Mouse (Mus musculus) testis, adult 2 months (tissue): Measurements from ENCODE around the gene Slamf6. TPM values are rescaled to one million over a fixed set of nuclear protein-coding genes. Genes with fewer than 3 reads are reported as not detected.

Source experiments
- H3K27ac ChIP-seq: fragments of 200-500 bp; 2 replicates; pipeline ENCODE4 v1.5.1; 2012; ENCODE audit warnings: low read depth, low read length; ENCODE audit not compliant: control insufficient read depth, insufficient read depth
- H3K27me3 ChIP-seq: fragments of 200-500 bp; 2 replicates; pipeline ENCODE4 v1.6.1; 2012; ENCODE audit warnings: mild to moderate bottlenecking, low read length, moderate library complexity; ENCODE audit not compliant: control insufficient read depth, insufficient read depth
- H3K36me3 ChIP-seq: fragments of 200-500 bp; 2 replicates; pipeline ENCODE4 v1.6.1; 2012; ENCODE audit warnings: mild to moderate bottlenecking, low read length; ENCODE audit not compliant: control insufficient read depth, insufficient read depth
- H3K4me1 ChIP-seq: fragments of 200-500 bp; 2 replicates; pipeline ENCODE4 v1.6.1; 2012; ENCODE audit warnings: low read length; ENCODE audit not compliant: control insufficient read depth, insufficient read depth
- H3K4me3 ChIP-seq: fragments of 200-500 bp; 2 replicates; pipeline ENCODE4 v1.5.1; 2012; ENCODE audit warnings: low read depth, mild to moderate bottlenecking, low read length, moderate library complexity, mixed read lengths; ENCODE audit not compliant: control insufficient read depth
- CTCF ChIP-seq: fragments of 200-500 bp; IDR thresholded peaks from 2 replicates; pipeline ENCODE4 v1.5.1; 2012; ENCODE audit warnings: low read depth, mild to moderate bottlenecking, inconsistent platforms, low read length, moderate library complexity; ENCODE audit not compliant: control insufficient read depth, insufficient read depth, insufficient replicate concordance
- POLR2A ChIP-seq: fragments of 200-500 bp; IDR thresholded peaks from 2 replicates; pipeline ENCODE4 v1.6.1; 2012; ENCODE audit warnings: low read depth, mild to moderate bottlenecking, inconsistent platforms, low read length, moderate library complexity; ENCODE audit not compliant: control insufficient read depth
- polyA plus RNA-seq: library from polyadenylated mRNA; depleted of rRNA; stranded (reverse); fragments of >200 nt; gene quantifications from 2 replicates; pipeline ENCODE4 v1.2.3, GENCODE M21; 2012

The Slamf6 gene
- polyA plus RNA-seq, 1 experiment, result not detected

DNA sequence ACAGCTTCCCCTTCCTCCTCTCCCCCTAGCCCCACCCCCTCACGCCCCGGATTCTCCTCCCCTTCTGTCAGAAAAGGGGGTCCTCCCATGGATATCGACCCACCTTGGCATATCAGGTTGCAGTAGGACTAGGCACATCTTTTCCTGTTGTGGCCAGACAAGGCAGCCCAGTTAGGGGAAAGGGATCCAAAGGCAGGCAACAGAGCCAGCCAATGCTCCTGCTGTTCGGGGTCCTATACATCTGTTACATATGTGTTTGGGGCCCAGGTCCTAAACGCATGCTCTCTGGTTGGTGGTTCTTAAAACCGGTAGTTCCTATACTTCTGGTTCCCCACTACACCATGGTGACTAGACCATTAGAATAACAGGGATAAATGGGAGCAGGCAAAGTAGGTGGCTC is 23.3 kb downstream of the Slamf6 start:
- no peak for TF ChIP-seq POLR2A
- TF ChIP-seq CTCF, result no peak
- no peak overlapping the region for H3K27ac ChIP-seq
- no peaks in the 10 kb centered on the region for H3K36me3 ChIP-seq
- H3K27me3 ChIP-seq, result no peaks in the 10 kb centered on the region
- no peak overlapping the region for H3K4me3 ChIP-seq
- H3K4me1 ChIP-seq, result peaks cover 3% of the 10 kb centered on the region; the same call in 1 of the 2 replicates

DNA sequence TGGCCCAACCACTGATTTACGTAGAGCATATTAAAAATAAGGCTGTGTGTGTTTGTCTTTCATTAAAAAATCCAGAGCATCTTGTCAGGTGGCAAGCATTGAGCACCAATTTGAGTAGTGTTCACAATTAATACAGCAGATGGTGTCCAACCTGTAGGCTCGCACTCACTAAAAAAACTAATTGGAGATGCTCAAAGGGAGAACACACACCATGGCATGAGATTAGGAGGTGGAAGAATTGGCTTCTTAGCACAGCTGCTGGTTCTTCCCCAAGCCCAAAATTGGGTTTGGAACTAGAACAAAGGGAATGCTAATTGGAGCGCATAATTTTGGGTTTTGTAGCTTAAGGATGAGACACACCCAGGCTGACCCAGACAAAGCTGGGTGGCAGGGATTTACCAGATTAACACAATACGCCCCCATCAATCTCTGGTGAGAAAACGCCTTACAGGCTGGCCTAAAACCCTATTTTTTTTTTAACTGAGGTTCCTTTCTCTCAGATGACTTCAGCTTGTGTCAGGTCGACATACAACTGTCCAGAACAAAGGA is 29.2 kb downstream of the Slamf6 start:
- TF ChIP-seq POLR2A (no peak), CTCF (no peak)
- H3K4me1 ChIP-seq, result no peaks in the 10 kb centered on the region
- no peaks in the 10 kb centered on the region for H3K36me3 ChIP-seq
- no peaks in the 10 kb centered on the region for H3K27me3 ChIP-seq
- no peak overlapping the region for H3K4me3 ChIP-seq
- no peak overlapping the region for H3K27ac ChIP-seq

DNA sequence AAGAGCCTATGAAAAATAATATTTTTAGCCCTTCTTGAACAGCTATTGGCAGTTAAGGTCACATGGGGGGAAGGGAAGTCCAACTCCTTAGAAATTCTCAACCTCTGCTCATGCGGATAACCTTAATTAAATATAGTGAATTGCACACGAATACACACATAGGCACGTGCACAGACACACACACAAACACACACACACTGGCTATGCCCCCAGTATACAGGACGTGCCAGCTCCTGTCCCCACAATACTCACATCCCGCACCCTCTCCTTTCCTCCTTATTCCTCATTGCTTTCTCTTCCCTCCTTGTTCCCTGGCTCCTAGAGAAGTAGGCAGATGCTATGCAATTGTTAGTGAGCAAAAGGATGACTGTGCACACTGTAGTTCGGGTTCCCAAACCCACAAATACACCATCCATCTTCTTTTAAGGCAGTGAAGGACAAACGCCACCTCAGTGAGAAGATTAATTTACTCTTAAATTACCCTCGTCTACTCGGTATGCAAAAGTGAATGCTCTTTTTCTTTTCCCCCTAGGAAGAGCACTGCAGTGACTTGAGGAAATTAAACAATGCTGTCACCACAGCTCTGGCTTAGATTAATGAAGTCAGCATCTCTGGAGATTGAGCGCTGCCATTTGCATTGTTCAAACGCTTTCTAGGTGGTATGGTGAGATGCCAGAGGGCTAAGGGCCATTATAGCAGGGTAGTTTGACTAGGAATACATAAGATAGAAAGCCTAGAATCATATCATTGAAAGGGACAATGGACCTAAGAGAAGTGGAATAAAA is 31.0 kb downstream of the Slamf6 start:
- Histone ChIP-seq H3K27me3 (no peaks in the 10 kb centered on the region), H3K27ac (no peak overlapping the region), H3K4me3 (no peak overlapping the region), H3K36me3 (no peaks in the 10 kb centered on the region), H3K4me1 (no peaks in the 10 kb centered on the region)
- TF ChIP-seq POLR2A (no peak), CTCF (no peak)

DNA sequence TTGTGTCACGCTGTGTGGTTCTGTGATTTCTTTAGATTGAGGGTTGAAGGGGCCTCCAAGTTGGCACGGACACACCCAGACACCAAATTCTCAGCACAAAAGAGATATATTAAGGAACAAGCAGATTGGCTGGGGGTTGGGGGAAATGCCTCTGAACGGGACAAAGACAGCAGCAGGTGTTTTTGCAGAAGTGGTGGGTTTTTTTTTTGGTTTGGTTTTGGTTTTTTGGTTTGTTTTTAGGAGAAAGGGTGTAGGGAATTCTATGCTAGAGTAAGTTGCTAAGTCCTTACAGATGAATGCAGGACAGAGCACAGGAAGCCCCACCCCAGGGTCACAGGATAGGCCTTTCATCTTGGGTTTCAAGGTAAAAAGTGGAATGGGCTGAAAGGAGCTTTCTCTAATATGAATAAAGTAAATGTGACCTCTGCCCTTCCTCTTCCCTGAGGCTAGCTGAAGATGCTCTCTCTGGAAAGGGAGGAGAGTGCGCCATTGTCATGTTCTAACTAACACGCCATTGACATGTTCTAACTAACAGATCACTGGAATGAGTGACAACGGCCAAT is 31.7 kb downstream of the Slamf6 start:
- H3K4me3 ChIP-seq, result no peak overlapping the region
- no peaks in the 10 kb centered on the region for H3K27me3 ChIP-seq
- H3K4me1 ChIP-seq, result no peaks in the 10 kb centered on the region
- H3K27ac ChIP-seq, result no peak overlapping the region
- TF ChIP-seq CTCF (no peak), POLR2A (no peak)
- H3K36me3 ChIP-seq, result no peaks in the 10 kb centered on the region

DNA sequence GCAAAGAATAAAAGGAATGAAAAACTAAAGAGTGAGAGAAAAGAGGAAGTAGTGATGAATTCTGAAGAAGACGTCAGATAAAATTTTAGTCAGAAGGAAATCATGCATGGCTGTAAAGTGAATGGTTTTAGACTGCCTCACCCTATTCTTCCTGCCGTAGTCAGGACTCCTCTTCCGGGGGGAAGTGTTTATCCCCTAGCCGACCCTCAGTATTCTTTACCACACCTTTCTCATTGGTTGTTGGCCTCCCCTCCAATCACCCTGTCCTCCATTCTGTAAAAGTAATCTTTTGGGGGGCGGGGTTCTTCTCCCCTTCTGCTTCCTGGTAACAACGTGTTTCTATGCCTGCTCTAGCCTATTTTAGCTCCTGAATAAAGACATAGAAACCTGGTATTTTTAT is 37.8 kb downstream of the Slamf6 start:
- no peak overlapping the region for H3K27ac ChIP-seq
- no peak for TF ChIP-seq POLR2A
- no peak for TF ChIP-seq CTCF
- H3K27me3 ChIP-seq, result no peaks in the 10 kb centered on the region
- no peak overlapping the region for H3K4me3 ChIP-seq
- H3K36me3 ChIP-seq, result no peaks in the 10 kb centered on the region
- no peaks in the 10 kb centered on the region for H3K4me1 ChIP-seq

DNA sequence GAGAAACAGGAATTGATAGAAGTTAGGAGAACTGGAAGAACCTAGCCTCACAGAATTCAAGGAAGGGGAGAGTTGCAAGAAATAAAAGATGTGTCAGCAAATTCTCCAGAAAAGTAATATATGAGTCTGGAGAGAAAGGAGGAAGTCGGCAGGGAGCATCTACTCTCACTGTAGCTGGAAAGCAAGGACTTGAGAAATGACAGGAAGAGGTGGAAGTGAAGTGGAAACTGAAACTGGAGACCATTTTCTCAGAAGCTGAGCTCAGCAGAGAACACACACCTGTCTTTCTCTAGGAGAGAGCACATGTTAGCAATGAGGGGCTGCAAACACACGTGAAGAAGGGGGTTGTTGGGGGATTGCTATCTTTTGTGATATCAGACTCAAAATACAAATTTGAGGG is 40.1 kb downstream of the Slamf6 start:
- no peaks in the 10 kb centered on the region for H3K36me3 ChIP-seq
- H3K4me1 ChIP-seq, result no peaks in the 10 kb centered on the region
- TF ChIP-seq CTCF (no peak), POLR2A (no peak)
- no peaks in the 10 kb centered on the region for H3K27me3 ChIP-seq
- no peak overlapping the region for H3K4me3 ChIP-seq
- no peak overlapping the region for H3K27ac ChIP-seq

DNA sequence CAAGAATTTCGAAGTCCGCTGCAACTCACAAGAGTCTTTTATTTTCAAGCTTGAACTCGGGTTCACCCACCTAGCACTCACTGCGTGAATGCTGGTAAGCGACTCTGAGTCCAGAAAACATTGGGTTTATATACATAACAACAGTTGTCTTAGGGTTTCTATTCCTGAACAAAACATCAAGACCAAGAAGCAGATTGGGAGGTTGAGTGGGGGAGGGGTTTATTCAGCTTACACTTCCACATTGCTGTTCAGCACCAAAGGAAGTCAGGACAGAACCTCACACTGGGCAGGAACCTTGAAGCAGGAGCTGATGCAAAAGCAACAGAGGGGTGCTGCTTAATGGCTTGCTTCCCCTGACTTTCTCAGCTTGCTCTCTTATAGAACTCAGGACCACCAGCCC is 43.4 kb downstream of the Slamf6 start:
- Histone ChIP-seq H3K4me3 (no peak overlapping the region), H3K27me3 (no peaks in the 10 kb centered on the region), H3K4me1 (no peaks in the 10 kb centered on the region), H3K27ac (no peak overlapping the region), H3K36me3 (no peaks in the 10 kb centered on the region)
- no peak for TF ChIP-seq POLR2A
- no peak for TF ChIP-seq CTCF
